Mouse (Mus musculus) erythroid progenitor cell, adult 5-6 weeks (primary cell): ENCODE data around the gene Lrmp. TPM values are rescaled to one million over a fixed set of nuclear protein-coding genes. Genes with fewer than 3 reads are reported as not detected.
"Not testable (repeated sequence)": the region's sequence is repeated elsewhere in the genome, so short reads cannot be mapped to it uniquely, and the experiment has no call there.

Experiments used
- ATAC-seq: replicated peaks from 2 replicates; pipeline ENCODE4 v1.8.0; 2016; ENCODE audit warnings: moderate number of reproducible peaks, mild to moderate bottlenecking, moderate TSS enrichment, inconsistent platforms; ENCODE audit not compliant: poor library complexity, low FRiP score, severe bottlenecking
- total RNA-seq, 2 experiments: library from RNA; stranded (forward) in 1 of 2; stranded (reverse) in 1 of 2; fragments of 150-400 nt in 1 of 2; fragments of 186-747, 209-891 nt in 1 of 2; gene quantifications; 2 replicates each; pipeline versions ENCODE4 v1.2.3 to v1.2.4; 2015 to 2017; ENCODE audit warnings: low replicate concordance in 2 of 2

Gene Lrmp
- total RNA-seq, 2 experiments from 2014 or later = 15.5 to 29.3 TPM

DNA sequence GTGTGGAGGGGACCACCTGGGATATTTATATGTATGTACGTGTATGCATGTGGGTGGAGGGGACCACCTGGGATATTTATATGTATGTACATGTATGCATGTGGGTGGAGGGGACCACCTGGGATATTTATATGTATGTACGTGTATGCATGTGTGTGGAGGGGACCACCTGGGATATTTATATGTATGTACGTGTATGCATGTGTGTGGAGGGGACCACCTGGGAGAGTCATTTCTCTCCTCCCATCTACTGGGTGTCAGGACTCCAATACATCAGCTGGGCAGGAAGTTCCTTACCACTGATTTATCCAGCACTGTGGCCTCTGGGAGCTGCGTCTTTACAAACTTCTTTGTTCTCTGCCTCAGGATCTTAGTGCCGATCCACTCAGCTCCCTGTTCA is 17.5 kb downstream of the Lrmp start:
- ATAC-seq = not testable (repeated sequence)

DNA sequence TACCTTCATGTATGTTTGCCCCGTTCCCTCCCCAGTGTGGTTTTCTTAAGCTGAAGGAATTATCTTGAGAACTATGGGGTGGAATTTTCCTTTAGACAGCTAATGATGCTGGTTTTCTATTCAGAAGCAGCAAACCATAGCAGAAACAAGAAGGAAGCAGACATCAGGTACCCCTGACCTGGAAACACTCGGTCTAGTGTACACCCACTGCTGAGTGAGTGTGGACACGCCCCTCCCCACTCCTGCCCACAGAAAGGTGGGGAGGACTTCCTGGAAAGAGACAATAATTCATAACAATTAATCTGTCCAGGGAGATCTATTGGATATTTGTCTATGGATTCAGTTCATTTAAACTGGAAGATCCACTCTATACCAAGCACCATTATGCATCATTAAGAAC is 19.8 kb downstream of the Lrmp start:
- no peak for ATAC-seq

DNA sequence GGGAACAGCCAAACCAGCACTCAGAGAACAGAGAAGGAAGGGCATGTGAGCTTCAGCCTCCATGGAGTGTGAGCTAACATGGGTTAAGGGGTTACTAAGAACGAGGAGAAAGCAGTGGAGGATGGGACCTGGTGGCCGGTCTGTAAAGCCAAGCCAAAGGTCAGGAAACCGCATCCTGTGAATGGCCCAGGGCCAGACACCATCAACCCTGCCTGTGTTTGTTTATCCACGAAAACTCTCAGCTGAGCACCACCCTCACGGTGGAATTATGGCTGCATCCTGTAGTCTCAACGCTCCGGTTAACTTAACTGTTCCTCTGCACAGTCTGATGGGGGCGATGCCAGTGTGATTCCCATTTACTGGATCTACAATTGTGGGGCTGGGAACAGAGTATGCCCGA is 20.4 kb downstream of the Lrmp start:
- ATAC-seq = no peak

DNA sequence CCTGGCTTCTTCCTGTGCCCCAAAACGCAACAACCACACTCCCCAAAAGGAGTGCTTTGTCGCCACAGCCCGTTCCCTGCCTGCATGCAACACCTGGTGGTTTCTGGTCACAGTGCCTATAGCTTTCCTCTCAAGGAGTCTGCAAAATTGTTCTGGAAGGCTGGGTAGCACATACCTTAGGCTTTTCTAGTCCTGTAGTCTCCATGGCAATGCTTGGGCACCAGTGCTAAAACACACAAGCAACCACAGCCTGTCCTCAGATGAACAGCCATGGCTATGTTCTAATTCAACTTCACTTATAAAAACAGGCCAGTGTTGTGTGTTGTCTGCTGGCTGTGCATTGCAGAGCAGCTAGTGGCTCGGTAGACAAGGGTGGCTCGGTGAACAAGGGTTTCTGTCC is 21.4 kb downstream of the Lrmp start:
- ATAC-seq = no peak

DNA sequence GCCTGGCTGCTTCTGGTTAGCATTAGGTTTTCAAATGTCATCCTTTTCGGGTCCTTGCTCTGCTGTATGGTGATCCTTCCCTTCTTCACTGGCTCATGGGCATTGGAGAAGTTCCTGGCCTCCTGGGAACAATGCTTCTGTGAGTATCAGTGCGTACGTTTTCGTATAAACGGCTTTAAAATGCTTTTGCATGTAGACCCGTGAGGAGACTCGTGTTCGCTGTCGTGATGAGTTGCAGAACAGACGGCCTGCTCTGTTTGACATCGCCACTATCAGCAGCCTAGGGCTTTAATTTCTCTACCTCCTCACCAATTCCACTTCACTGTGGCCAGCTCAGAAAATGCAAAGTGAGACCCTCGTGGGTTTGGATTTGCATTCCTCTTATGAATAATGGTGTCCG is 23.8 kb downstream of the Lrmp start:
- no peak for ATAC-seq

DNA sequence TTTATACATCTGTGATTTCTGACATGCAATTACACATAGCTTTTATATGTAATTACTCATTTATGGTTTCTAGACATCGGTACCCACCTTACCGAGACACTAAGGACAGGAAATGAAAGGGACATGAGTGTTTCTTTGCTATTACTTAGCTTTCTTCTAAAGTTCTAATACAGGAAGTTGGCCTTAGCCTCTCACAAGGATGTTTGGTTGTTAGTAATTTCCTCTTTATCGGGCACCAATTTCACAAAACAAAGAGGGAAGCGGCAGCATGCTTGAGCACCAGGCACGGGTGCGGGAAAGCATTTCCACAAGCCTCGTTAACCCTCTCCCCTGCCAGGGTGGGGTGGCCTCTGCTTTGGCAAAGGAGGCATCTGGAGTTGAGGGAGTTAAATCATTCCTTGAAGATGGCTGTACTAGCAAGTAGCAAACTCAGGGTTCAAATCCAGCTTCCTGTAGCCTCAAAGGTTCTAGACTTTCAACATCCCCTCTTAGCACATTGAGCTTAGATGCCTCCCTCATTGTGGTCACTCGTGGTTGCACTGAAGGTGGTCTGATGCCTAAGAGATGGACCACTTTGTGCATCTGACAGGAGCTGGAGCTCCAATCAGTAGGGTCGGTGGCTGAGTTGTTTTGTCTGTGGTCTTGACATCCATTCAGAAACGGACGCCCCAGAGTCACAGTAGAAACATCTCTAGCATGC is 24.5 kb downstream of the Lrmp start:
- no peak for ATAC-seq

DNA sequence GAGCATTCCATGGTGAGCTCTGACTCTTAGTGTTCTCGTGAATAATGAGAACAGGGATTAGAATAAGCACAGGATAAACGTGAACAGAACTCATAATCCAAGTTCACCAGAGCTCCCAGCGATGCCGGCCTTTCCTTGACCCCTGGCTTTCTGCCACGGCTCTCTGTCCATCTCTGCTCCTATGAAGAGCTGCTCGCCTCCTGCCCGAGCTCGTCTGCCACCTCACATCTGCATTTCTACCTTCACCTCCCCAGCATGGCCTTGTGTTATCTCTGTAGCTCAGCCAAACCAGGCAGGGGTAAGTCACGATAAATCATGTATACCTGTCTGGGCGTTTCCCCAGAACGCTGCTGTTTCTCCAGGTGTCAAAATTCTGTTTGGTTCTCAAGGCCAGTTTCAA is 25.3 kb downstream of the Lrmp start:
- no peak for ATAC-seq

DNA sequence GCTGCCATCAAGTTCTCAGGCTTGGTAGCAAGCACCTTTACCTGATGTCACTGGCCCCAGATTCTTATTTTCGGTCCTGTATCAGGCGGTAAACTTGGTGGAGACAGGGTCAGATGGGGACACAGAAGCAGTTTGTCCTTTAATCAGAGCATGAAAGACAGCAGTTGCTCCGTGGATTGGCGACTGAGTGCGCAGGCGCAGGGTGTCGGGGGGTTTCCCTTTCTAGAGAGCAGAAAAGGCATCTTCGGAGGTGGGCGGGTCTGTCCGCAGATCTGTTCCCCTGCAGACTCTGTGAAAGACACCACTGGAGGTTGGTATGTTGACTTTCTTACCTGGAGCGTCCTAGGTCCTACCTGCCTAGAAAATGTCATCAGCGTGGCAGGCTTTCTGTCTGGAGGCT is 26.4 kb downstream of the Lrmp start:
- no peak for ATAC-seq

DNA sequence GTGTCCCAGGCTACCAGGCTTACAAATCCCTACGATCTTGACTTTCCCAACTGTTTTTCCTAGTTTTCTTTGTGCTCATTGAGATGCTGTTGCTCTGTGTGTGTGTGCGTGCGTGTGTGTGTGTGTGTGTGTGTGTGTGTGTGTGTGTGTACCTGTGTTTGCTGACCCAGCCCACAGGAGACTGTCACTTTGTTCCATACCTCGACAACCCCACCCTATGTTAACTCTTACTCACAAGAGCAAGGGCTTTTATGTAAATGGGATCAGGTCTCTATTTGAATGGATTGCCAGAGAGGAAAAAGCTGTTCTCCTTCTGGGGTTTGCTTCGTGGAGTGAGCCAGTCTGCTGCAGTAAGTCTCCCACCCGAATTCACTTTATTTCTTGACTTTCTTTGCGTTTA is 29.7 kb downstream of the Lrmp start:
- ATAC-seq = no peak

DNA sequence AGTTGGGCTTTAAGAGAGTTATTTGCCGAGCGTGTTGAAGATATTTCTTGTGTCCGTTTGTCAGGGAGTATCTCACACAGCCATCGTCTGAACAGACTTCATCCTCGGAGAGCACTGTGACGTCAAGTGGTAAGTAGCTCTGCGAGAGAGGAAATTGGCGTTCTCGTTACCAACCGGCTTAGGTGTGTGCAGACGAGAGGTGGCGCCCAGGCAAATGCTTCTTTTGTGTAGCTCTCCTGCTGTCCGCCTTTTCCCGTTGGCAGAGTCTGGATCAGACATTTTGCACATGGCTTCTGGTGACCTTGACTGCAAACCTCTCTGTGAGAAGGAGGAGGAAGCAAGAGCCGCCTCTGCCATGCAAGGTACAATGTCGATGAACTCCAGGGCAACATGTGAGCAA is 32.3 kb downstream of the Lrmp start:
- ATAC-seq = no peak

DNA sequence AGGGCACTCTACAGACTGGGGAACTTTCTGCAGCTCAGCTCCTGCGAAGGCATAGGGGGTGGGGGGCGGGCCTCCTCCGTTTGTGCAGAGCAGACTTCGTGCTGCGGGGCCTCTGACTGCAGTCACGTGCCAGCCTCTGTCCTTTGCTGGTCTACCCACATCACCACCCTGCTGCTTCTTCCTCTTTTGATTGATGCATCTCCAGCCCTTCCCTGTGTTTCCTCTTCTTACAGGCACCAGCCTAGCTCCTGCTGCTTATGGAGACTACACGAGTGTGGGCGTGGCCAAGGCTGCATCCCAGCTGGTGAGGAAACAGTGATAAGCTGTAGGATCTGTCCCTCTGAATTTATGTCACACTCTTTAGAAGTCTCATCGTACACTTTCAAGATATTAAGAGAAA is 33.6 kb downstream of the Lrmp start:
- no peak for ATAC-seq

DNA sequence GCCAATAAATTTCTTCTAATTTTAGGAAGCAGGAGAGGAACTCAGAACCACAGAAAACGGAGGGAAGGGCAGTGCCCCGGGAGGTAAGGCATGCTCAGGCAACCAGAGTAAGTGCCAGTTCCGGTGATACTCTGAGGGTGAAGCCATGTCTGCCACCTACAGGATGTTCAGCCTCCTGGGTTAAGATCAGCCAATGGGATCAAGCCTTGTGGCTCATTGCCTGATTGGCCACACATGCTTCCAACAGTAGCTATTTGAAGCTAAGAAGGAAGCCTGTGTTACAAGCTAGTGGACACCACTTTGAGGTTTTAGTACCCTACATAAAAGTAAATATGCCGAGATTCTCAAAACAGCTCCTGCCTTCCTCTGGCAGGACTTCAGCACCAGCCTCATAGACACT is 43.2 kb downstream of the Lrmp start:
- no peak for ATAC-seq

DNA sequence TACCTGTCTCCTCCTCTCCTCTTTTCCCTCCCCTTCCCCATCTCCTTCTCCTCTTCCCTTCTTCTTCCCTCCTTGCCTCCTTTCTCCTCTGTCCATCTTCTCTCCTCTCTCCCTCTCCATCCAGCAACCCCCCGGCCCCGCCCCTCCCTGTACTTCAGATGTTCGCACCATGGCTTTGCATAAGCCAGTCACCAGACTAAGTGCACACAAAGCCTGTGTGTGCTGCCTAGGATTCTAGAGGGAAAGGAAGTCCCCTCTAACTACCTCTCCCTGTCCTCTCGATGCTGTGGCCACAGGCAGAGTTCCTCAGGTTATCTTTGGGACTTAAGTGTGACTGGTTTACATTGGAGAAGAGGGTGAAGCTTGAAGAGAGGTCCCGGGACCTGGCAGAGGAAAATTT is 45.1 kb downstream of the Lrmp start:
- ATAC-seq = no peak

DNA sequence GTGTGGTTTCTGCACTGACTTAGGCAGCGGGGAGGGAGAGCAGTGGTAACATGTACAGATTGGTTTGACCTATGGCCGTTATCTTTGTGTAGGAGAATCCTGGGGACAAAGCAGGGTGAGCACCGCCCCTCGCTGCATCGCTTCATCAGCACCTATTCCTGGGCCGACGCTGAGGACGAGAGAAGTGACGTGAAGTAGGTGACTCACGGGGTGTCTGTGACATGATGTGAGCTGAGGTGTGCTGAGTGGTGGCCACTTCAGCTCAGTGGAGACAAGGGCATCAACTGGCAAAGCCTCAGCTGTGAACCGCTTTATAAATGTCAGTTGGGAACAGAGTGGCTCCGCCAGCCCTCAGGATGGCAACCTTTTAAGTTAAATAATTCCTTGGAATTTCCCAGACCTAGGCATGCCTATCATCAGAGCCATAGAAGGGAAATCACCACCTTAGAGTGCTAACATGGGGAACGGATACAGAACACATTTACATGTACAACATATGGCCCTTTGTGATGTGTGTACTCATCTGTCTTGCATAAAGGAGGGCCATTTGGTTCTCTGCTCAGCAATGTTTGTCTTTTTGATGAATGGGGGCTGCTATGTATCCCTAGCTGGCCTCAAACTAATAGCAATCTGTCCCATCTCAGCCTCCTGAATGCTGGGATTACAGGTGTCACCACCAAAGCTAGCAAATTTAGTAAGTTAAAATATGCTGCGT is 56.6 kb downstream of the Lrmp start:
- ATAC-seq = no peak

DNA sequence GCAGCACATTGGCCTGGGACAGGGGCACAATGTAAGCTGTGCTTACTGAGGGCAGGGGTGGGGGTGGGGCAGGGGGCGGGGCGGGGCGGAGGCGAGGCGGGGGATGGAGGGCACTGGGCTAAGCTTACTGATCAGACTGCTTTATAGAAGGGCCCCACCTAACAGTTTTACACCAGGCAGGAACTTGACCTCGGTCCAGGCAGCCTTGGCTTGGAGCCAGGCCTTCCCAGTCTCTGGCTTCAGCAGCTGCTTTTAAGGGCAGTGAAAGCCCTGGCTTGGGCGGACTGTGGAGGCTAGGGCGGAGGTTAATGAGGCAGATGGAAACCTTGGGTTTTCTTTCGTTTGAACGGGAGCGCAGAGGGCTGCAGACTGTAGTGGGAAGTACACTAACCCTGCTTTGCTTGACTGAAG is 58.3 kb downstream of the Lrmp start:
- no peak for ATAC-seq

DNA sequence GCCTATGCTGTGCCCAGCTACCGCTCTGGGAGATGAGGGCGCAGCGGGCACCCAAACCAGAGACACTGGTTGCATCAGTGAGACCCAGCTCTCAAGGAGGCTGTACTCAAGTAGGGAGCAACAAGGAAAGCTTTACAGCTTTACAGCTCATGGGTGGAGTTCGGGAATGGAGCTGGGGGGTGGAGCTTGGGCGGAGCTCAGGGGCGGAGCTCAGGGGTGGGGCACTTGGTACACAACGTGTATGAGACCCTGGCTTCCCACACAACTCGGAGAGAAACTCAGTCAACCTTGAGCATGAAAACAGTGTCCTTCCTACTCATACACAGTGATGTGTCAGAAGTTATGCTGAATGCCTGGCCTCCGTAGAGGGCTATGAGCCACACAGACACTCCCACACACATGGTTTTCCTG is 60.1 kb downstream of the Lrmp start:
- no peak for ATAC-seq

DNA sequence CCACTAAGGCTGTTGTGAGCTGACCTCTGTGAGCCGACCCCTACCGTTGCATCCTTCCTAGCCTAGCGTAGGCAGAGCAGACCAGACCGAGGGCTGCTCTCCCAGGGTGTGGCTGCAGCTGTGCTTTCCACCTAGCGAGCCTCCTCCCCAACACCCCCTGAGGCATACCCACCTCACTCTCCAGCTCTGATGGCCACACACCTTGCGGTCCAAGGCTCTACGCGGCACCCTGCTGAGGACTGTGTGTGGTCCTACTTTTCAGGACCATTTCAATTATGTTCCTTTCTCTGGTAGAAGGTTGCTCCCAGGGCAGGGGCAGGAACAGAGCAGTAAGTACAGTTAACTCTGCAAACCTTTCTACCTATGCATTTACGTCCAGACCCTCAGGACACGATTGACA is 61.0 kb downstream of the Lrmp start:
- ATAC-seq = no peak

DNA sequence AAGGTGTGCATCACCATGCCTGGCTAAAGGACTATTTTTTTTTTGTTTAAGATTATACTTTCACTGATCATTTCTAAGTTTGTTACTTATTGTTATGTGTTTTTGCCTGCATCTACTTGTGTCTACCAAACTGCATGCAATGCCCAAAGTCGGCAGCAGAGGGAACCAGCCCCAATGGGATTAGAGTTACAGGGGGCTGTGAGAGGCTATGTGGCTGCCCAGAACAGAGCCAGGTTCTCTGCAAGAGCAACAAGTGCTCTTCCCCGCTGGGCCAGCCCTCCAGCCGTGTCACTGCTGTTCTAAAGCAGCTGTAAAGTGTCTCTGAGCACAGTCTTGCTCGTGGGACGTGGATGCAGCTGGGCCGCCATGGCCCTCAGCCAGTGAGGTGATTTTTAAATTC is 64.2 kb downstream of the Lrmp start:
- no peak for ATAC-seq

DNA sequence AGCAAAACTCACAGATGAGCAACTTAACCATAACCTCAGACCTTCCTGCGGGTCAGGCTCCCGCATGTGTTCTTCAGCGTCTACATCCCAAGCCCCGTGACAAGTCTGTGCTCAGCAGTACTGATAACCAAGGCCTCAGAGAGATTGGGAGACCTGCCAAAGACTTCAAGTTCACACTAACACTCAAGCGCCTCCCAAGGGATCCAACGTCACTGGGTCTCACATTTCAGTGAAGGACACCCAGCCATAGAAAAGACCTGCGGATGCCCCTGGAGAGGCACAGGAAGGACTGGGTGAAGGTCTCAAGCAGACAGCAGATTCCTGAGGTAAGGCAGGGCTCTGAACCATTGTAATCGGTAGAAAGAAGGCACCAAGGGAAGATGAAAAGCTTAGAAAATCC is 66.6 kb downstream of the Lrmp start:
- ATAC-seq = no peak

DNA sequence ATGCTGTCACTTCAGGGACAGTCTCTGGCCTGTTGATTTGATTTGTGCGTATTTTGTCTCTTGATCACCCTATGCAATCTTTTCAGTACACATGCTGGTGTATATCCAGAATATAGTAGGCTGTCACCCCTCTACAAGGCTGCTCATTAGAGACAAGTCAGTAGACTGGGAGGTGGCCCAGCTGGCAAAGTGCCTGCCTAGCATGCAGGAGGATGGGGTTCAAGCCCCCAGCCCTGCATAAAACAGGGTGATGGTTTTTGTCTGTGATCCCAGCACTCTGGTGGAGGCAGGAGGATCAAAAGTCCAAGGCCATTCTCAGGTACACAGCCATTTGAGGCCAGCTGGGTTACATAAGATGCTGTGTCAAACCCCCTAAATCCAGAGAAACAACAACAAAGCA is 70.6 kb downstream of the Lrmp start:
- no peak for ATAC-seq
